Mouse (Mus musculus): Measurements from ENCODE around the gene Fam129c. TPM values are rescaled to one million over a fixed set of nuclear protein-coding genes. Genes with fewer than 3 reads are reported as not detected.

Gene Fam129c
- polyA plus RNA-seq, 1 experiment, result 5.4 TPM

DNA sequence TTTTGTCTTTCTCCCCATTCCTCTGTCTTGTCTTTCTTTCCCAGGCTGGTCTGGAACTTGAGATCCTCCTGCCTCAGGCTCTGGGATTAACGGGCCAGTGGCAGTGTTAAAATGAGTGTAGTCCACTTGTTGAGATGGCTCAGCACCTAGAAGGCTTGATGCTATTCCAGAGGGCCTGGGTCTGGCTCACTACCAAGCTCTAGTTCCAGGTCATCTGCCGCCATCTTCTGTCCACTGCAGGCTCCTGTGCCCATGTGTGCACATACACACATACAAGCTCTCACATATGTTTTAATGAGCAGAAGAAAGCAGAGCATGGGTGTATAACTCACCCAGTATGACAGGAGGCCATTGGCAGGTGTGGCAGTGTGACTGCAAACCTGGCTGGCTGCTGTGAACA lies 25.4 kb upstream of the Fam129c start:
- WGBS, result 82% methylated on average over 2 of the region's 2 CpGs
- Histone ChIP-seq H3K4me1 (ENCODE audit: control insufficient read depth, insufficient read depth, low read length) (peaks cover 9% of the 10 kb centered on the region), H3K4me3 (replicated peaks; ENCODE audit: extremely low read depth, low read depth, low read length) (no peak overlapping the region)
- TF ChIP-seq CTCF (IDR thresholded peaks at IDR 0.05; ENCODE audit: insufficient read depth, low read length), result no peak
- DNase-seq, result no peak

DNA sequence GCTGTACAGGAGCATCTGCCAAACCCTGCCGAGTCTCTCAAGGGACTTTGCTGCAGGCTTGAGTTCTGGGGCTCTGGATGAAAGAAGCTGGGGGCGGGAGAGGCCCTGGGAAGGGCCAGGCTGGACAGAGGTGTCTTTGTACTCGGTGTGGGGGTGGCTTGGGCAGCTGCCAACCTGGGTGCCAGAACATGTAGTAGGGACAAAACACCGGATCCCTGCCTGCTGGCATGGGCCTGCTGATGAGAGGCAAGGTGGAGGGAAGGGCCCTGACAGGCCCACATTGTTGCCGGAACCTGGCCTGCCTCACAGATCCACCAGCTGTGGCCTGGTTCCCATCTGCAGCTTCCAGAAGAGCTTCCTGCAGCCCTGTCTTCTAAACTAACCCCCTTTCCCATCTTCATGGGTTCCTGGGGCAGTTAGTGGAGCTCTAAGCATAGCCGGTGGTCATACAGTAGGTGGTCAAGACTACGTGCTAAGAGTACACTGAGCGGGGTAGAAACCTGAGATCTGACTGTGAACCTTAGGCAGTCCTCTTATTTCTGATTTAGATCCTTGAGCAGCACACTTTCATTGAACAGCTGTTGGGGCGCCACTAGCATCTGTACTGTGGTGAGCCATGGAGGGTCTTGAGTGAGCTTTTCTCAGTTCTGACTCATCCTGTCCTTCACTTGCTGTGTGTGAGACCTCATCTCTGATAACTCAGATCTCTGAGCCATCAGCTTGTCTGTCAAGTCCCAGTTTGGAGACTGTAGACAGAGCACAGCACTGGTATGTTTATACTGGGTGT lies 24.4 kb upstream of the Fam129c start:
- Histone ChIP-seq H3K4me1 (ENCODE audit: control insufficient read depth, insufficient read depth, low read length) (peaks cover 9% of the 10 kb centered on the region), H3K4me3 (replicated peaks; ENCODE audit: extremely low read depth, low read depth, low read length) (no peak overlapping the region)
- WGBS, result 53% methylated on average over 9 of the region's 9 CpGs
- no peak for DNase-seq
- TF ChIP-seq CTCF (IDR thresholded peaks at IDR 0.05; ENCODE audit: insufficient read depth, low read length), result no peak
- no peak for TF ChIP-seq POLR2A (IDR thresholded peaks at IDR 0.05; ENCODE audit: borderline replicate concordance, extremely low read depth, low read depth, low read length)

GRCm38 (mm10) chr8:71574426-71574825 lies 23.0 kb upstream of the Fam129c start:
- no peak for DNase-seq
- 65% methylated on average over 7 of the region's 7 CpGs for WGBS

GRCm38 (mm10) chr8:71575020-71575419 lies 22.4 kb upstream of the Fam129c start:
- peaks cover 4% of the 10 kb centered on the region; the same call in 1 of the 2 replicates for H3K4me1 ChIP-seq (ENCODE audit: control insufficient read depth, insufficient read depth, low read length)
- no peak for TF ChIP-seq POLR2A (IDR thresholded peaks at IDR 0.05; ENCODE audit: borderline replicate concordance, extremely low read depth, low read depth, low read length)
- no peak for TF ChIP-seq CTCF (IDR thresholded peaks at IDR 0.05; ENCODE audit: insufficient read depth, low read length)
- H3K4me3 ChIP-seq (replicated peaks; ENCODE audit: extremely low read depth, low read depth, low read length), result no peak overlapping the region
- no peak for DNase-seq
- 52% methylated on average over 1 of the region's 1 CpGs for WGBS

More at GRCm38 (mm10) chr8:71574426-71574825, 23.0 kb upstream of the Fam129c start:
- peaks cover 4% of the 10 kb centered on the region; the same call in 1 of the 2 replicates for H3K4me1 ChIP-seq (ENCODE audit: control insufficient read depth, insufficient read depth, low read length)
- no peak overlapping the region for H3K4me3 ChIP-seq (replicated peaks; ENCODE audit: extremely low read depth, low read depth, low read length)
- no peak for TF ChIP-seq CTCF (IDR thresholded peaks at IDR 0.05; ENCODE audit: insufficient read depth, low read length)
- no peak for TF ChIP-seq POLR2A (IDR thresholded peaks at IDR 0.05; ENCODE audit: borderline replicate concordance, extremely low read depth, low read depth, low read length)

GRCm38 (mm10) chr8:71577856-71578387 lies 19.5 kb upstream of the Fam129c start:
- WGBS, result 47% methylated on average over 4 of the region's 4 CpGs
- TF ChIP-seq CTCF (IDR thresholded peaks at IDR 0.05; ENCODE audit: insufficient read depth, low read length) (no peak), POLR2A (IDR thresholded peaks at IDR 0.05; ENCODE audit: borderline replicate concordance, extremely low read depth, low read depth, low read length) (no peak)
- Histone ChIP-seq H3K4me1 (ENCODE audit: control insufficient read depth, insufficient read depth, low read length) (no peaks in the 10 kb centered on the region), H3K4me3 (replicated peaks; ENCODE audit: extremely low read depth, low read depth, low read length) (no peak overlapping the region)
- DNase-seq, result no peak

DNA sequence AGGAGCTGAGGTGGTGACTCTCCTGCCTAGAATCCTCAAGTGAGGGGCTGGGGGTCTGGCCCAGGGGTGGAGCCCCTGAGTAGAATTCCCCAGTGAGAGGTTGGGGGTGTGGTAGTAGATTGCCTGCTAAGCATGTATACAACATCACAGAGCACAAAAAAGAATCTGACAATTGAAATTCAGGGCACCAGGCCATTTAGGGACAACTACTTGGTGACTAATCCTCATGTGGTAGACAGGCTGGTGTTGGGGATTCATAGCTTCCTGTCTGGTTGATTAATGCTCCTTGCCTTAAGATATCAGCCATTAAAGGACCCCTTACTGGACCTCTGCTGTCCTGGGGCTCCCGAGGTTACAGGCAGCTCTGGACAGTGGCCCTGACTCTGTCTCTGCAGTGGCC lies 18.4 kb upstream of the Fam129c start:
- no peak for DNase-seq
- WGBS, result 74% methylated on average over 1 of the region's 1 CpGs
- H3K4me3 ChIP-seq (replicated peaks; ENCODE audit: extremely low read depth, low read depth, low read length), result no peak overlapping the region
- no peaks in the 10 kb centered on the region for H3K4me1 ChIP-seq (ENCODE audit: control insufficient read depth, insufficient read depth, low read length)
- TF ChIP-seq CTCF (IDR thresholded peaks at IDR 0.05; ENCODE audit: insufficient read depth, low read length) (no peak), POLR2A (IDR thresholded peaks at IDR 0.05; ENCODE audit: borderline replicate concordance, extremely low read depth, low read depth, low read length) (no peak)

- DNase-seq, result no peak
- no peak for TF ChIP-seq CTCF (IDR thresholded peaks at IDR 0.05; ENCODE audit: insufficient read depth, low read length)
- TF ChIP-seq POLR2A (IDR thresholded peaks at IDR 0.05; ENCODE audit: borderline replicate concordance, extremely low read depth, low read depth, low read length), result no peak
- H3K4me1 ChIP-seq (ENCODE audit: control insufficient read depth, insufficient read depth, low read length), result no peaks in the 10 kb centered on the region
- WGBS, result 80% methylated on average over 14 of the region's 14 CpGs
- H3K4me3 ChIP-seq (replicated peaks; ENCODE audit: extremely low read depth, low read depth, low read length), result no peak overlapping the region
Observed at GRCm38 (mm10) chr8:71579476-71579875, 18.0 kb upstream of the Fam129c start.

DNA sequence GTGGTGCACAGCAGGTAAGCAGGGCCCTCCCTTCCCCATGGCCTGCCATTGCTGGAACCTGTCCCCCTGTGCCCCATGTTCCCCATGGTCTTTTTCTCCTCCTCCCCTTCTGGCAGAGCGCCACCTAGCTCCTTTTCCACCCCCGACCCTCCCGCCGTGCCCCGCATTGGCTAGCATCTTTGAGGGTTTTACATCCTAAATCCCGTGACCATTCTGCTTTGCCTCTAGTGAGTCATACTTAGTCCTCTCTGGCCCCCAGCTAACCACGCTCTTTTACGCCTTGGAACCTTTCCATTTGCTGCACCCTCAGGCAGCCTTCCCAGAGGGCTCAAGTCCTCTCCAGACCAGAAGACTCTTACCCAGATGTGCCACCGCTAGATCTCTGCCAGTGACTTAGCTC lies 17.2 kb upstream of the Fam129c start:
- no peak for DNase-seq
- no peak overlapping the region for H3K4me3 ChIP-seq (replicated peaks; ENCODE audit: extremely low read depth, low read depth, low read length)
- no peaks in the 10 kb centered on the region for H3K4me1 ChIP-seq (ENCODE audit: control insufficient read depth, insufficient read depth, low read length)
- TF ChIP-seq CTCF (IDR thresholded peaks at IDR 0.05; ENCODE audit: insufficient read depth, low read length), result no peak
- TF ChIP-seq POLR2A (IDR thresholded peaks at IDR 0.05; ENCODE audit: borderline replicate concordance, extremely low read depth, low read depth, low read length), result no peak
- WGBS, result 52% methylated on average over 8 of the region's 9 CpGs

DNA sequence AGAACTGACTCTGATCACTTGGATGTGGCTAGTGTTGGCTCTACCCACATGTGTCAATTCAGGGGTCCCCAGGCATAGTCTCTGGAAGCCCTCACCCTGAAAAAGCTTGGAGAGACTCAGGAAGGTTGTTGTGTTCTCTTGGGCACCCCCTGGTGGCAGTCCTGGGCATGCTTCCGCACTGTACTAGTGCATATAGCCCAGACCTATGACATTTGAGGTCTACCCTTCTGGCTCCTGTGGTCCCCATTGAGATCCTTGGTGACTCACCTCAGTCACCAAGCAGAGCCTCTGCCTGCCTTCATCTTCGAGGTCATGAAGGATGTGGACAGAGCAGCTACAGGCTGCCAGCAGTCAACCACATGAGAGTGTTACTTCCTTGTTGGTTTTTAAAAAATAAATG lies 10.6 kb upstream of the Fam129c start:
- no peak overlapping the region for H3K4me3 ChIP-seq (replicated peaks; ENCODE audit: extremely low read depth, low read depth, low read length)
- TF ChIP-seq POLR2A (IDR thresholded peaks at IDR 0.05; ENCODE audit: borderline replicate concordance, extremely low read depth, low read depth, low read length) (no peak), CTCF (IDR thresholded peaks at IDR 0.05; ENCODE audit: insufficient read depth, low read length) (peak; percentile 69)
- WGBS, result 70% methylated on average over 2 of the region's 2 CpGs
- H3K4me1 ChIP-seq (ENCODE audit: control insufficient read depth, insufficient read depth, low read length), result no peaks in the 10 kb centered on the region
- no peak for DNase-seq

DNA sequence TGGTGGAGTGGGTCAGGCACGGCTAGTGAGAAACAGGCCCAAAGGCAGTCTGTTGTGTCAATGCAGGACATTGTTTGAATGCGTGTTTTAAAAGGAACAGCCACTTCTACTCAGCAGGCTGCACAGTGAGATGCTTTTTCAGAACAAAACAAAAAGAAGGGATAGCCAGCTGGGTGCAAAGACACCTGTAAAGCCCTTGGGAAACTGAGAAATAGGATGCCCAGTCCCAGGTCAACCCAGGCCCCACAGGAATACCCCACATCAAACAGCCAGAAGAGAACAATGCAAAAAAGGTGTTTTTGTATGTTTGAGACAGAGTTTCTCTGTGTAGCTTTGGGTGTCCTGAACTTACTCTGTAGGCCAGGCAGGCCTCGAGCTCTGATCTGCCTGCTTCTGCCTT lies 8.7 kb upstream of the Fam129c start:
- no peak for TF ChIP-seq CTCF (IDR thresholded peaks at IDR 0.05; ENCODE audit: insufficient read depth, low read length)
- no peak for TF ChIP-seq POLR2A (IDR thresholded peaks at IDR 0.05; ENCODE audit: borderline replicate concordance, extremely low read depth, low read depth, low read length)
- 77% methylated on average over 3 of the region's 3 CpGs for WGBS
- no peak overlapping the region for H3K4me3 ChIP-seq (replicated peaks; ENCODE audit: extremely low read depth, low read depth, low read length)
- peaks cover 4% of the 10 kb centered on the region for H3K4me1 ChIP-seq (ENCODE audit: control insufficient read depth, insufficient read depth, low read length)
- no peak for DNase-seq

All from lung, adult 2 months (tissue).